Mouse (Mus musculus) small intestine, adult 2 months (tissue): ENCODE measurements at regions not wholly inside any gene's neighbourhood (a gene's known extent, or its start where the extent isn't known, plus 50 kb on each side); places are given as distances from the start of the nearest gene placed in this dataset.

Source experiments
- CTCF ChIP-seq: fragments of 200-500 bp; IDR thresholded peaks from 2 replicates; pipeline ENCODE4 v1.5.1; 2012; ENCODE audit warnings: low read depth, mild to moderate bottlenecking, control low read depth, inconsistent platforms, low read length, moderate library complexity, mixed read lengths; ENCODE audit not compliant: insufficient replicate concordance, insufficient read length; ENCODE audit errors: extremely low read depth
- POLR2A ChIP-seq: fragments of 200-500 bp; IDR thresholded peaks from 2 replicates; pipeline ENCODE4 v1.6.1; 2012; ENCODE audit warnings: low read depth, mild to moderate bottlenecking, control low read depth, inconsistent platforms, low read length, moderate library complexity

- TF ChIP-seq CTCF = no peak
- TF ChIP-seq POLR2A = no peak
These were observed 329.2 kb upstream of the Arhgap42 start for GRCm38 (mm10) chr9:9568040-9568649.
